Mouse (Mus musculus) liver, adult 2 months (tissue): ENCODE measurements around the gene Trim2.

Experiments used
- CTCF ChIP-seq: fragments of 200-500 bp; IDR thresholded peaks from 2 replicates; pipeline ENCODE4 v1.5.1; 2011; ENCODE audit warnings: low read depth, low read length, control low read depth
- POLR2A ChIP-seq: fragments of 200-500 bp; IDR thresholded peaks from 2 replicates; pipeline ENCODE4 v1.6.1; 2011; ENCODE audit warnings: low read length, control low read depth; ENCODE audit not compliant: insufficient read depth; ENCODE audit errors: extremely low read depth

- no peak for TF ChIP-seq POLR2A
- TF ChIP-seq CTCF, result no peak
Observed at GRCm38 (mm10) chr3:84156105-84156504, 150.6 kb downstream of the Trim2 start.
